Mouse (Mus musculus) lung, adult 2 months (tissue): ENCODE data around the gene Gm7271.

Experiments
- CTCF ChIP-seq: fragments of 200-500 bp; IDR thresholded peaks from 2 replicates; pipeline ENCODE4 v1.5.1; 2011; ENCODE audit warnings: mild to moderate bottlenecking, low read length, control low read depth; ENCODE audit not compliant: insufficient read depth
- POLR2A ChIP-seq: fragments of 200-500 bp; IDR thresholded peaks from 2 replicates; pipeline ENCODE4 v1.6.1; 2011; ENCODE audit warnings: low read depth, mild to moderate bottlenecking, control low read depth, low read length, borderline replicate concordance; ENCODE audit errors: extremely low read depth

- TF ChIP-seq CTCF (no peak), POLR2A (no peak)
These were observed 11.3 kb downstream of the Gm7271 start for GRCm38 (mm10) chr5:76495126-76495525.
